Mouse (Mus musculus): Measurements from ENCODE around the gene Wwox.

- TF ChIP-seq ZNF384 (IDR thresholded peaks at IDR 0.05; ENCODE audit: low read depth, low read length), result no peak
- no peak for TF ChIP-seq CHD2 (IDR thresholded peaks at IDR 0.05; ENCODE audit: low read depth, low read length)
- no peak for TF ChIP-seq MAFK (IDR thresholded peaks at IDR 0.05; ENCODE audit: insufficient read depth, low read depth, low read length)
Observed at GRCm38 (mm10) chr8:114507404-114507803, 67.9 kb downstream of the Wwox start.

Measured in ES-E14 (cell line).